Mouse (Mus musculus) liver, postnatal 0 days (tissue): Measurements from ENCODE around the gene Lrrc46.

Experiments
- CTCF ChIP-seq: sonication (generic); IDR thresholded peaks from 2 replicates; pipeline ENCODE4 v1.5.1; 2016; ENCODE audit warnings: antibody characterized with exemption, low read depth
- EP300 ChIP-seq: IDR thresholded peaks from 2 replicates; pipeline ENCODE4 v1.6.1; 2016; ENCODE audit warnings: antibody characterized with exemption, low read depth, mild to moderate bottlenecking

- TF ChIP-seq CTCF (no peak), EP300 (no peak)
These were observed 9.9 kb upstream of the Lrrc46 start for GRCm38 (mm10) chr11:97050944-97051586.
